Mouse (Mus musculus): Measurements from ENCODE around the gene Esyt3. TPM values are rescaled to one million over a fixed set of nuclear protein-coding genes. Genes with fewer than 3 reads are reported as not detected.

Gene Esyt3
- total RNA-seq, 4 experiments from 2014 or later, result 1.4 to 4.0 (median 2.6) TPM

GRCm38 (mm10) chr9:99354796-99355195, 3.6 kb downstream of the Esyt3 start:
- no peak for DNase-seq (ENCODE audit: low spot score in 2 of 2)

GRCm38 (mm10) chr9:99353390-99353789, 5.0 kb downstream of the Esyt3 start:
- DNase-seq (ENCODE audit: low spot score in 2 of 2), result no peak

- DNase-seq (ENCODE audit: low spot score in 2 of 2), result no peak
Measured at GRCm38 (mm10) chr9:99352964-99353363, 5.4 kb downstream of the Esyt3 start.

- DNase-seq (ENCODE audit: low spot score in 2 of 2), result peak; percentile 72 to 73
Measured at GRCm38 (mm10) chr9:99345351-99345792, 13.0 kb downstream of the Esyt3 start.

- DNase-seq (ENCODE audit: low spot score in 2 of 2), result no peak
Measured at GRCm38 (mm10) chr9:99341600-99341999, 16.8 kb downstream of the Esyt3 start.

GRCm38 (mm10) chr9:99340126-99340525, 18.2 kb downstream of the Esyt3 start:
- no peak for DNase-seq (ENCODE audit: low spot score in 2 of 2)

DNA sequence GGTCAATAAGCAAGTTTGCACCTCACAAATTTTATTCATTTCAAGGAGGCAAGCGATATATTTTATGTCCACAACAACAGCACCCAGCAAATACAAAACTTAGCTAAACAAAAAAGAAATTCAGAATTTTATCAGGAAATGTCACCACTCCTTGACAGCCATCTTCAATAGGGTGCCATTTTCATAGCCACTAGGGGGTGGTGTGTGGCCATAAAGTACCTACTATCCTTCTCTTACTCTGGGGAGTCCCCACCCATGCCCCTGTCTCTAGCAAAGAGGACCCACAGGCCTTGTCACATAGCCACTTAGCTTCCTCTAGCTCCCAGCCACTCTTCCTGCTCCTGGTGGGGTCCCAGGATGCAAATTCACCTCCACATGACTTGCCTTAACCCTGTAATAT, 19.2 kb downstream of the Esyt3 start:
- no peak for DNase-seq (ENCODE audit: low spot score in 2 of 2)

- no peak for DNase-seq (ENCODE audit: low spot score in 2 of 2)
Measured at GRCm38 (mm10) chr9:99338293-99338692, 20.1 kb downstream of the Esyt3 start.

DNA sequence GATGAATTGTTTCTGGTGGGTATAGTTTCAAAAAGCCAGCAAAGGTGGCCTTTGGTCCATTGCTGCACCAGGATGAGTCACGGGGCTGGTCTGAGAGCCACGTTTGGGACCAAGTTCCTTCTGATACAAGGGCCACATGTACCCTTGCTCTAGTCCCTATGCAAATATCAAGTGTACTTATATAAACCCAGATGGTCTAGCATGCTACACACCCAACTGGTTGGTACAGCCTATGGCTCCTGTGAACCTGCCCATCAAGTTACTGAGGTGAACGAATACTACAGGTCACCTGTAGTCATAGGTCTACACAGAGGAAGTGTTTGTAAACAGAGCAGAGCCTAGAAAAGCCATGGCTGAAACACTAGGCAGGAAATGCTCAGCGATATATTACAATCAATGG, 21.8 kb downstream of the Esyt3 start:
- DNase-seq (ENCODE audit: low spot score in 2 of 2), result no peak

- DNase-seq (ENCODE audit: low spot score in 2 of 2), result no peak
Measured at GRCm38 (mm10) chr9:99326881-99327280, 31.5 kb downstream of the Esyt3 start.

GRCm38 (mm10) chr9:99325961-99326360, 32.4 kb downstream of the Esyt3 start:
- no peak for DNase-seq (ENCODE audit: low spot score in 2 of 2)

DNA sequence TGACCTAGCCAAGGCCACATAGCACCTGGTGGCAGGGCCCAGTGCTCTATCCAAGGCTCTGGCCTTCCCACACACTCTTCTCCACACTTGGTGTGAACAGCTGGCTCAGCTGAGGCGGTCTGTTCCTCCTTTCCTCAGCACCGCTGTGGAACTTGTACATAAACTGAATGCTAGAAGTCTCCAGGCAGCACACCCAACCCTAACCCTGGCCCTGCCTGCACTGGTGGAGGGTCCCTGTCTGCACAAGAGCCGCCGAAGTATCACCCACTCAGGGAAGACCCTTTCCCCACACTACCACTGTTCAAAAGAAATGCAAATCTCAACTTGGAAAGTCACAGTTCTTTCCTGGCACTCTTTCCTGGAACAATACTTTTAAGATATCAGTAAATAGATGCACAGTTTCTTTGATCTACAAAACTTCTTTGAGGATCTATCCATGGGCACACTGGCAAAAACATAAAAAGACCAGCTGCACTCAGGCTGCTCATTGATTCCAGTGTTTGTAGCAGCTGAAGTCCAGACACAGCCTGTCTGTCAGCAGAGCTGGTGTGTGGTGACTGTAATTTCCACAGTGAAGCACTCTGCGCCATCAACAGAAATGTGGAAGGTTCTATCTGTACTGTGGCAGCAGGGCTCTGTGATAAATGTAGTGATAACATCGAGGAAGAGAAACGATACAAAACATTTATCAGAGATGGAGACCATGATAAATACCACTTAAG, 33.0 kb downstream of the Esyt3 start:
- no peak for DNase-seq (ENCODE audit: low spot score in 2 of 2)

DNA sequence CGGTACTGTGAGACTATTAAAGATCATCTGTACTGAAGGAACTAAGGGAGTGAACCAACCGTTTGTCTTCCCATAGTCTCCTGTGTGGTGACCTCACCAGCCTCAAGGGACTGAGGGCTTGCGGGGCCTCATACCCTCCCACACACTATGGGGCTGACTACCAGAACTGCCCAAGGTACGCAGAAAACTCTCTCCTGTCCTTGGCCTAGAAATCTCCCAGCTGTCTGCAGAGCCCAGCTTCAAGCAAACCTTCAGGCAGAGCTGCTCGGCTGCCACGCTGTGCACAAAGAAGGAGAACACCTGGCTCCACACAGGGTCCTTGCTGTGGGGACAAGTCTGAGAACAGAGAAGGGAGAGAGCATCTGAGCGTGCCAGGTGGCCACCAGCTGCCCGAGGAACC, 38.4 kb downstream of the Esyt3 start:
- no peak for DNase-seq (ENCODE audit: low spot score in 2 of 2)

- no peak for DNase-seq (ENCODE audit: low spot score in 2 of 2)
Measured at GRCm38 (mm10) chr9:99319343-99319951, 38.9 kb downstream of the Esyt3 start.

- no peak for DNase-seq (ENCODE audit: low spot score in 2 of 2)
Measured at GRCm38 (mm10) chr9:99306226-99306625, 52.1 kb downstream of the Esyt3 start.

DNA sequence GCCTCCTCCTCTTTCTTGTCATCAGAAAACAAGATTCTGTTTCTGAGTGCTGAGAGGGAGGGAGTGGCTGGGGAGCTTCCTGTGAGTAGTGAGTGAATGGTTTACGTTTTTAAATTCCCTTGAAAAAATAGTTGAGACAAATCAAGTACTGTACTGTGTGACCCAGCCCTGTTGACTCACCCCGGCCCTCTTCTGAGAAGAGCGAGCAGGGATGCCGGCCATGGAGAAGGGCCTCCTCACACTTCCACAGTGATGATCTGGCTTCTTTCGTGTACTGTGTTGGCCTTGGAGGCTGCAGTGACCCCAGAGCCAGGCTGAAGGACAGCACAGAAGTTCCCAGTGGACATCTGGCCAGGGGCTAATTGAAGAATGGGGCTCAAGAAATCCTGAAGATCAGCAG, 54.1 kb downstream of the Esyt3 start:
- no peak for DNase-seq (ENCODE audit: low spot score in 2 of 2)

Other genes starting within 250 kb of the Esyt3 start
- 10 to 100 TPM; 26.4 to 29.2 (median 27.6) TPM for gene Pik3cb, start 217.9 kb downstream of the Esyt3 start, total RNA-seq (2022)
- not detected for gene Faiml, start 121.3 kb downstream of the Esyt3 start, total RNA-seq (2022)
- 10 to 100 TPM; 24.5 to 34.6 (median 28.8) TPM for gene Cep70, start 115.2 kb downstream of the Esyt3 start, total RNA-seq (2022)
- gene Mras, start 78.8 kb upstream of the Esyt3 start, total RNA-seq (2022), result 100 to 1,000 TPM; 133 to 164 (median 142) TPM
- gene Nme9, start 92.9 kb upstream of the Esyt3 start, total RNA-seq (2022), result under 1 TPM; 0.39 to 0.85 (median 0.62) TPM
- gene Armc8, start 210.3 kb upstream of the Esyt3 start, total RNA-seq (2022), result 10 to 100 TPM; 48.1 to 57.8 (median 57.1) TPM
- gene Dbr1, start 217.2 kb upstream of the Esyt3 start, total RNA-seq (2022), result 10 to 100 TPM; 13.3 to 19.1 (median 14.7) TPM